Mouse (Mus musculus) stomach, postnatal 0 days (tissue): ENCODE data around the gene Kpnb1.

ENCODE experiments used
- CTCF ChIP-seq: IDR thresholded peaks from 2 replicates; pipeline ENCODE4 v1.5.1; 2016; ENCODE audit warnings: antibody characterized with exemption, low read depth, mild to moderate bottlenecking, moderate library complexity
- EP300 ChIP-seq: optimal IDR thresholded peaks from 2 replicates; pipeline ENCODE3; 2016; ENCODE audit warnings: antibody characterized with exemption

DNA sequence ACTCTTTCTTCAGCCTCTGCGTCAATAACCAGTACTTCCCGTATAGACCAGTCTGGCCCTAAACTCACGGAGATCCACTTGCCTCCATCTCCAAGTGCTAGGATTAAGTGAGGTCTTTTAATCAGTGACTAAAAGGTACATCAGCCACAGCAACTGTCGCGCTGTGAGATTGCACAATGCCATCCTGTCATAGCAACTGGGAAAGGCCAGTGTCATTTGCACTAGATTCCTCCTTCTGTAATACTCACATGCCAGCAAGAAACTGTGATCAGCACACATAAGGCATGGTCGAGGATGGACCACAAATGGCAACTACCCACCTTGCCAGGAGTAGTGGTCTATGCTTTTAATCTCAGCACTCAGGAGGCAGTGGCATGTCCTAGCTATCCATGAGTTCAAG is 11.8 kb upstream of the Kpnb1 start:
- TF ChIP-seq EP300: no peak
- TF ChIP-seq CTCF: no peak
